Mouse (Mus musculus): ENCODE results near the gene Sec24b.

Gene Sec24b

DNA sequence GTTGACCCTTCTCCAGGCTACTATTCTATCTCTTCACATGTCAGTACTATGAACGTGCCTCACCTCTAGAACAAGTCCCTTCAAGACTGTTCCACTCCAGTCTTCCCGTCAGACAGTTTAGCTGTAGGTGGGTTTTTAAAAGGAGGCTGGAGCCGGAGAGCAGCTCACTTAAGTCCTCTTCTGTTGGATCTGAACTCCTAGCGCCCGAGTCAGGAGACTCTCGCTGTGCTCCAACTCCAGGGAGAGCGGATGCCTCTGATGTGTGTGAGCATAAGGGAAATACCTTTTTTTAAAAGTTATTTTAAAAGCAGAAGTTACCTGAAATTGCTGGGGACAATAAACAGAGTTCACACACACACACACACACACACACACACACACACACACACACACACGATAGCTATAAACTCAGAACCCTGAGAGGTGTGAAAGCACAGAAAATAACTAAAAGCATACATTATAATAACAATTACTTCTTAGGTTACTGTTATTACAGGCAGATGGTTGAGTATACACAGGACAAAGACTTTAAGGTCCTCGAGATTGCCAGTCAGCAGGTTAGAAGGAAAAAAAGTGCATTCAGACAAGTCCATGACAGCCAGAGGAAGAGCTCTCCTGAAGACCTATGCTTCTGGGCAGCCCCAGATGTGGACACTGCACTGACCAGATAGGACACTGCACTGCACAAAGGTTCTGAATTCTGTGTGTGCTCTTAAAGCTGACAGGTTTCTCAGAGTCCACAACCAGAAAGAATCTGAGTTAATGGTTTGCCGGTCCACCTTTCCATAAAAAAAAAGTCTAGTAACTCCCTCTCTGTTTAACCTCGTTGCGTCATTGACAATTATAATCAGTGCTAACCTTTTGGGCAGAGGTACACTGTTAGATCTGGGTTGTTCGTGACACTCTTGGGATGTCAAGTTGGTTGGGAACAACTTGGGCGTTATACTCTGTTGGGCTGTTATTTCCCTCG is 5.7 kb downstream of the Sec24b start:
- DNase-seq (ENCODE audit: low spot score) = peak; percentile 43

DNA sequence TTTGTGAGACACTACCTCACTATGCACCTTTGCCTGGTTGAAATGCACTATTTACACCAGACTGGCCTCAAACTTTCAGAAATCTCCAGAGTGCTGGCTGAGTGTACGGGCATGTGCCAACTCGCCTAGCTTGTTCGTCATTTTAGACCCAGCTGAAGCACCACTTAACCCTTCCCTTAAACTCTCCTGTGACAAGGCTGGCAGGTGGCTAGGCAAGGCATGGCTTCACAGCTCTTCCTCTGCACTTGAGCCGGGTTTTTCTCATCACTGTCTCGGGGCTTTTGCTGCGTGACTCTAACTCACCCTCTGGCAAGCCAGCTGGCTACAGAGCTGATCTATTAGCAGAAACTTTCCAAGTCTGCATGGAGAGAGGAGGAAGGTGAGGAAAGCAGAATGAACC is 6.8 kb downstream of the Sec24b start:
- DNase-seq (ENCODE audit: low spot score) = no peak

DNA sequence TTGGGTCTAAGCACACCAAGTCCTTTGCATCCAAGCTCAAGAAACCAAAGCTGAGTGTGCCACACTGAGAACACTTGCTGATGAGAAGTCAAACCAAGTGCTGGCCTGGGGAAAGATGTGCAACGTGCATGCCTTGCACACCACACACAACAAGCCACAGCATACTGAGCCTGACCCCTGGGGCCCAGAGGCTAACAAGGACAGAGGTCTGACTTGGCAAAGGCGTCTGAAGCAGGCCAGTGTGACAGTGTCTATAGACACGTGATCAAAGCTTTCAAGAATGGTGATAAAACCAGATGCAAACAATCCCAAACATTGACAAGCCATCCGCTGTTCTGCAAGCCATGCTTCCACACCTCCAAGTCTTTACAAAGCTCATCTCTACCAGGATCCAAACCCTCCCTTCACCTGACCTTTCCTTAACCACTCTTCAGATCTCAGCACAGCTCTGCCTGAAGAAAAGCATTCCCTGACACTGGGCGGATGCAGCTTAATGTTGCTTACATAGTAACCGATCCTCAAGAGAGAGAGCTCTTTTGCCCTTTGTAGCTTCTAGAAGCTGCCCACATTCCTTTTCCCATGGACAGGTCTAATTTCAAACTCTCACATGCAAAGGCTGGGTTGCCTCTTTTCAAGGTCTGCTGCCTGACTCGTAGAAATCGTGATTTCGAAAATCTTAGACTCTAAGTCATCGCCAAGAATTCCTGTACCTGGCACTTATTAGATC is 7.8 kb downstream of the Sec24b start:
- DNase-seq (ENCODE audit: low spot score) = peak; percentile 50

DNA sequence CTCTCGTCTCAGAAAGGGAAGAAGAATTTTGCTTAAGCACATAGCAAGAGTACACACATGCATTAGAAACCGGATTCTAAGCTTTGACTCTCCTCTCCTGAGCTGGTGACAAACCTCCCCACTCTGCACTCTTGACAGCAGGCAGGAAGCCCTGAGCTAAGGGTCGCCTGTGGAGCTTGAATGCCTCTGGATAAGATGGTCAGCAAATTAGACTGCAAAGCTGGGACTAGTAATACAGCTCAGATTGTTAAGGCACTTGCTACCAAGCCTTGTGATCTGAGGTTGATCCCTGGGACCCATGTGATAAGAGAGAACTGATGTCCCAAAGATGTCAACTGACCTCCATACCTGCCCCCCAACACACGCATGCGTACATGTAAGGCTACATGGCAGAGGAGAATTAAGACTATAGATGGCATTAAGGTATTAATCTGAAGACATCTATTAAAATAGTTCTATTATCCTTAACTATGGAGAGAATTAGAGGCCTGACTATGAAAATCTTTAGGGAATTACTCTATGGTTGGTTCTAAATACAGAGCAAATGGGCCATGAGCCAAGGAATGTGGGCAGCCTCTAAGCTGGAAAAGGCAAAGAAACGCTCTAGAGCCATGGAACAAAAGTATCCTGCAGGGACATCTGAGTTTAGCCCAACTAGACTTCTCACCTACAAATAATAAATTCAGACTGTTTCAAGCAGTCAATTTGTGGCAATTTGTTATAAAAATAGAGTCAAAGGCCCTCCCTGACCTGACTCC is 8.6 kb downstream of the Sec24b start:
- DNase-seq (ENCODE audit: low spot score) = no peak

DNA sequence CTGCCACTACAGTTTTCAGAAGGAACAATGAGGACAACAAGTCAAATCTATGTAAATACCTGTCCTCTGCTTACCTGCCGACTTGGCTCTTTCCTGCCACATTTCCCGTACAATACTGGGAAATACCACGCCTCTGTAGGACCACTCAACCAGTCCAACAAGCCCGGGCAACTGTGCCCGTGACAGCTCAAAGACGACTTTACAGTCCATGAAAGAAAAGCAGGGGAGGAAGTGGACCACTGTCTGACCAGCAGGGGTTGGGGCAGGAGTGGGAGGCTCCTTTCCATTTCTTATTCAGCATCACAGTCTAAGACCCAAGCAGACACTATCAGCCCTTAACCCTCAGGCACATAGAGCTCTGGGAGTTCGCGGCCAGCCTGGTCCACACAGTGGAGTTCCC is 9.2 kb downstream of the Sec24b start:
- no peak for DNase-seq (ENCODE audit: low spot score)

DNA sequence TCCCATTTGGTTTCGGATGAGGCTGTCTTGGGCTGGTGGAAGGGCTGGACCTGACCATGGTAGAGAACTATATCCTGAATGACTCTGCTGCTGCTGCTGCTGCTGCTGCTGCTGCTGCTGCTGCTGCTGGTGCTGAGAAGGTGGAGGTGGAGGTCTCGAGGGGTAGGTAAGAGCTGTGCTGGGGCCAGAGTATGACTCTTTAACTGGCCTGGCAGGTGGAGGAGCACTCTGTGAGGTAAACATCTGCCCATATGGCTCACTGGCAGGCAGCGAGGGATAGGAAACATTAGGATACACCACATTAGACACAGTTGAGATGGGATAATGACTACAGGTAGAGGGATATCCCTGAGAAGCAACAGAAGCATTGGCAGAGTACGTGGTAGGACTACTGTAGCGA is 20.6 kb downstream of the Sec24b start:
- DNase-seq (ENCODE audit: low spot score) = no peak

DNA sequence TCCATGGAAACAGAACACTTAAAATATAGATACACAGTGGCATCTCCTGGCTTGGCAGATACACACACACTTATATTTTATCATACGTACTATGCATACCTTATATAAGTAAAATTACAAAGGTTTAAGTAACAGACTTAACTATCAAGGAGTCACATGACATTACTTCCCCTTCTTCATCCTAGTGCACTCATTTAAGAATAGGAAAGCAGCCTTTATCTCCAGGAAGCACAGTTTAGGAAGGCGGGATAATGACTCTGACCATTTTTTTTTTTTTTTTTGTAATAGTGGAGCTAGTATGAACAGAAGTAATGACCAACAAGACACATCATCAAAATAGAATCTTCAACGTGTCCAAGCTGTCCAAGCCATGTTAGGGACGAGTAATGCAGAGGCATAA is 21.3 kb downstream of the Sec24b start:
- DNase-seq (ENCODE audit: low spot score) = no peak

DNA sequence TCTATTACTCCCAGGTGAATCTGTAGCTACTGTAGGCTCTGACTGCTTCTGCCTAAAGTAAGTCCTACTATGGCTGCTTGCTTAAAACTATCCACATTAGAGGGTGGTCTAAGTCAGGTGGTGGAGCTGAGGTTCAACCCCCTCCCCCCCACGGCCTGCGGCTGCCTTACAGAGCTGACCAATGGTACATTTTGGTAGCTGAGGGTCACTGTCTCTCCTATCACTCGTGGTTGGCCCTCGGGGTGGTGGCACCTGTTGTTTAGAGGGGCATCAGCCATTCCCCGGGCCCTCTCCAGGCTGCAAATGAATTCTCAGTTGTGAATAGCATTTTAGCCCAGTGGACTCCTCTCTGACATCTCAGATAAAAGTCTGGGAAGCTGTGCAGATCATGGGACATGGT is 32.6 kb downstream of the Sec24b start:
- no peak for DNase-seq (ENCODE audit: low spot score)

DNA sequence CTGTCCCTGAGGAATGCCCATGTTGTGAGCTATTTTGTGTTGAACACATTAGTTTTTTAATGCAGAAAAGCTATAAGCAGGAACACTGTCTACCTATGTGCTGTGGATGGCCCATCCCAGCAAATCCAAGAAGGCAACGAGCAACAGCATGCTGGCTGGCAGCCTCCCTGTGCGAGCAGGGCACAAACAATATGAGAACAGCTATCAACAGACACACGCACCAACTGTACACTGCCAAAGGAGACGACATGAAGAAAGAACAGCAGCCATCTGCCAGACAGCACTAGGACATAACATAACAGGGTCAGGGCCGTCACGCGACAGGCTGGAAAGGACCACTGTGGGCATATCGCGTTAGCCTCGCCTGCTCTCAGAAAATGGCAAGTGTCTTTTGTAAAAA is 35.2 kb downstream of the Sec24b start:
- DNase-seq (ENCODE audit: low spot score) = no peak

DNA sequence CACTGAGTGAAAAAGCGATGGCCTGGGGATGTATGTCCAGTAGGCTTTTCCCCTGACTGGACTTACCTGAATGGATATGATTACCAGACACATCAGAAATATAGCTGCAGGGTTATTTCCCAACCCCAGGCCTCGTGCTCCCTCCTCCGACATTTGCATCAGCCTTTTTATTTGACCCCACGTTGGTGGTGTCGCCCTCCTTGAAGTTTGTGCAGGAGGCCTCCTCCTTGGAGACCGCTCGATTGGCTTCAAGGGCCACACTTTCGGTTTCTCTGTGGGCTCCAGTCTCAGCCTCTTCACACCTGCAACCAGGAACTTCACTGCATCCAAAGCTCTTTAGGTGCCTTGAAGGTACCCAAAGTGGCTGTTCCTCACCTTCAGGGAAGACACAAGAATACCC is 35.8 kb downstream of the Sec24b start:
- DNase-seq (ENCODE audit: low spot score) = no peak

DNA sequence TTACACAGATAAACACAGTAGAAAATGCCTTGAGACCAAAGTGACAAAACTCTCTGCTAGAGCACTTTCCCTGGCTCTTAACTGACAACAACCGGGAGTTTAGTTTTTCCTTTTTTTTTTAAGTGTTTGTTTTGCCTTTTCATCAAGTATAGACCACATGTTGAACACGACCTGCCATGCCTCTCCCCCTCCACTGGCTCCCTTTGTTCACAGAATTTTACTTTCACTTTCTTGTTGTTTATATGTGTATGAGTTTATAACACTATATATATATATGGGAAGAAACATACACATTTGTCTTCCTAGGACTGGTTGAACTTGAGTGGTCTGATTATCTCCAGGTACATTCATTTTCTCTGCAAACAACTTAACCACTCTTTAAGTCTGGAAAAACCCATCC is 48.4 kb downstream of the Sec24b start:
- DNase-seq (ENCODE audit: low spot score) = no peak

DNA sequence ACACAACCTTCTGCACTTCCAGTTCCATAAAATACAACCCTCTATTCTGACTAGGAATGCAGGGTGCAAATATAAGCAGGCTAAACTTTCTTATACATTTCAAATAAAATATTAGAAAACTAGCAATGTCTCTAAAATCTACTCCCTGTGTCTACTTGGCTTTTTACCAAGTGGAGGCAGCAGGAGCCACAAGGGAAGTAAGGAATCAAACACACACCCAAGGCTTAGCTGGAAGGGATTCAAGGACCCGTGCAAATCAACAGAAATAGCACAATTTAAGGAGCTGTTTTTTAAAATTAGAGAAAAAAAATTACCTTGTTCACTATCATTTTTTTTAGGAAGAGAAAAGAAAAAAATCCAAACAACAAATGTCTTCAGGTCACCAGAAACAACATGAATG is 50.1 kb downstream of the Sec24b start:
- DNase-seq (ENCODE audit: low spot score) = no peak

DNA sequence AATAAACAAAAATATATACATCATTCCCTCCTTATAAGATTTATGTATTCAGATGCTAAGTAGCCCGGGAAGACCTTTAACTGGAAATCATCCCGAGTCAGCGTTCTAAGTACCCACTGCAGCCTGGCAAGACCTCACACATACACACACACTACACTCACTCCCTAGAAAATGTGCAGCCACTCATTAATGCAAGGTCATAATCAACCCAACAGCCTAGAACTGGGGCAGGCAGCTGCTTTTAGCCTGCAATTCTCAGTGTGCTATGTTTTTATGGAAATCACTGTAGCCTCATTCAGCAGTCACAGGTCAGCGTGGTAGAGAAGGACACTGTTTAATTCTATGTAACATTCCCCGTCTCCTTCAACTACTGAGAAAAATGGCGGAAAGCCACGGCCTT is 55.2 kb downstream of the Sec24b start:
- DNase-seq (ENCODE audit: low spot score) = no peak

DNA sequence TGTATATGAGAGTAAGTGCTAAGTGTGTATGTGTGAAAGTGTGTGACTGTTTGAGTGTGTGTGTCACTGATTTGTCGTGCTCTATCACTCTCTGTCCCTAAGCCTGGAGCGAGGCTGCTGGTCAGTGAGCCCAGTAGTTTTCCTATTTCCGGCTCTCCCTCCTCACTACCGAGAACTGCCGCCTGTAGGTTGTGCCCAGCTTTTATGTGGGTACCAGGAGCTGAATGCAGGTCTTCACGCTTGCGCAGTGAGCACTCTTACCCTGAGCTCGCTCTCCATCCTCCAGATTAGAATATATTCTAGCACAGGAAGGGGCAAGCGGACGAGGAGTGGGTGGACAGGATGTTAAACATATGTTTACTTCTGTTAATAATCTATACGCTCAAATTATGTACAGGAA is 60.4 kb downstream of the Sec24b start:
- DNase-seq (ENCODE audit: low spot score) = no peak

DNA sequence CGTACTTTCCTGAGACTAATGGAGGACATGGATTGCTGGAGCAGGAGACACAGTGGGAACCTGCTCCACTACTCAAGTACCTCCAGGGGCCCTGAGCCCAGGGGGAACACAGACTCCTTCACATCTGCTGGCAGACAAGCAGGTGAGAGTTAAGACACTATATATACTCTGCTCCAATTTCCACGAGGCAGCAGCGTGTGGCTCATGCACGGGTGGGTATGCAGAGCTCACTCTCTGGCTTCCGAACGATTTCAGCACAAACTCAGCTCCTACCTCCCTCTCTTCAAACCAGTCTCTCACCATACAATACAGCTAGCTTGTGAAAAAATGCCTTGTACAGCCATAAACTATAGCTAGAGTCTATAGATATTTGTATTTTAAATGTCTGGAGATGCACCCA is 62.8 kb downstream of the Sec24b start:
- DNase-seq (ENCODE audit: low spot score) = no peak

DNA sequence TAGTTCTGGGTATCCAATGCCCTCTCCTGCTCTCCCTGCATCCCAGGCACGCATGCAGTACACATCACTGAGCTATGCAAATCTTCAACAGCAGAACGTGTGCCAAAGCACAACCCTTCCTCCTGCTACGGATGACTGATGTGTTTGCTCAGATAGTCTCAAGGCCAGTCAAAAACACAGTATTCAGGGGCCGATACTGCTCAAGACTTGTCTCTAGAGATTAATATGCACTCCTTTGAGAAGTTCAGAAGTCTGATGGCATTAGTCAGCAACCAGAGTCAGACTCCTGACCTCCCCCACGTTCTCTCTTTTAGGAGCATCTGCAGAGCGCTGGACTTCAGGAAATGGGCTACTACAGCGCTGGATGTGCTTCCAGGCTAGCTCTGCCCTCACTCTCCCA is 63.4 kb downstream of the Sec24b start:
- no peak for DNase-seq (ENCODE audit: low spot score)

DNA sequence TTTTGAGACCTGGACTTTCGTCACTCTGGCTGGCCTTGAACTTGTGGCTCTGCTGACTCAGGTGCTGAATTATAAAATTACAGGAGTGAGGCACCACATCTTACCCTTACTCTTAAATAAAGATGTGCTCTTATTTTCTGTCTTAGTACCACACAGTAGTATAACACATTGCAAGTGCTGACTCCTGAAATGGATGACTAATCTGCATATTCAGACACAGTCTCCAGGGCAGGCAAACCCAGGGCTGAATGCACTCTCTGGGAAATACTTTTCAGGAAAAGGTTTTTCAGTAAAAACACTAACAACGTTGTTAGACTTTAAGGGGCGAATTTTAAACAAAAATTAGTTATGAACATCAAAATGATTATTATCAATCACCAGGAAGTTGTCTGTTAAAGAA is 64.0 kb downstream of the Sec24b start:
- DNase-seq (ENCODE audit: low spot score) = no peak

DNA sequence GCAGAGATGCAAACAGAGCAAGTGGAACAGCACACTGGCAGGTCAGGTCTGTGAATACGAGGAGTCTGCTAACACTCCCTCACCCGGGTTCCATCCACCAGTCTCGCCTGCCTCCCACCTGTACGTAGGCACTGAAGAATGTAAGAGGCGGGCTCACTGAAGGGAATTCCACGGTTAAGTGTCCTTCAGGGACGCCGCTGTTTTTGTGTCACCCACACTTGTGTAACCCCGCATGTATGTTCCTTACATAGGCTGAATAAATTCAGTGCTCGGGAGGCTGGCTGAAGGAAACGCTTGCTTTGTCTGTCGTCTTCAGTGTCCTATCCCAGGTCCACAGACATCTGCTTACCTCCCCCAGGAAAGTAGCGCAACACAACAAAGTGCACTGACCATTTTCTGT is 74.1 kb downstream of the Sec24b start:
- no peak for DNase-seq (ENCODE audit: low spot score)

DNA sequence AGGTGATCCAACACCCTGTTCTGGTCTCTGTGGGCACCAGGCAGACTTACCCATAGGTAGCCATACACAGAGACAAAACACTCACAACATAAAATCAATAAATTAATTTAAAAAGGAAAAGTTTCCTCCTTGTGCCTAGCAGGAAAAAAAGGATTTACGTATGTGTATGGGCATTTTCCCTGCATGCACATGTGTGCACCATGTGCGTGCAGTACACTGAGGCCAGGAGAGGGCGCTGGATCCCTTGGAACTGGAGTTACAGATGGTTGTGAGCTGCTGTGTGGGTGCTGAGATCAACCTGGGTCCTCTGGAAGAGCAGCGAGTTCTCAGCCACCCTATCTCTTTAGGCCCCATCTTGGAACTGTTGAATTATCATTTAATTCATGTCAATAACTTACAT is 76.0 kb downstream of the Sec24b start:
- DNase-seq (ENCODE audit: low spot score) = no peak

DNA sequence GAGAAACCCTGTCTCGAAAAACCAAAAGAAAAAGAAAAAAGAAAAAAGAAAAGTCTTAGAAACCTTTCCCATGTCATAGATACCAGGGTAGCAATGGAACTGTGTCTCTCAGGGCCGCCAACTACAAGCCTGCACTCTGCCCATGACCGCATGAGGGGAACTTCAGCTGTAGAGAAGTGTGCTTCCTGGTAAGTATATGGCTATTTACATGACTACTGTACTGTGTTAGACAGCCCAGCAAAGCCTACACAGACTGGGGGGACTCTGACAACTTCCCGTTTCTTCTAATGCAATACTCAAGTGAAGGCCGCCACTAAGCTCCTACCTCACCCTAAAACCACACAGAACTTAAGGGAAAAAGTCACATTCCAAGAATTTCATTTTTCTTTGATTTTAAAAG is 76.6 kb downstream of the Sec24b start:
- no peak for DNase-seq (ENCODE audit: low spot score)

DNA sequence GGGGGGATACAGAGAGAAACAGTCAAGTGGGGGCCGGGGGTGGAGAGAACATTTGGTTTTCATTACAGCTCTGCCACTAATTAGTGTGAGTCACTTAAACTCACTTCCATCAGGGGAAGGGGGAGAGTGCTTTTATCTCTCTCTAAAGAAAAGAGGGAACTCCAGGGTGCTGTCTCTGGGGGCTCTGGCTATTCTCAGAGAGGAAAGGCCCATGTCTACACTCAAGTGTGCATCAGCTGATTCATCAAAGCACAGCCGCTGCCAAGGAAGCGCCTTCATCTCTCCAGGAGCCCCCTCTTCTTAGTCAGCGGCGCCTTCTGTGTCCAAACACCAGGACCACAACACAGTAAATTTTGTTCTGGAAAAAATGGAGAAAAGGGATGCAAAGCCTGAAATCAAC is 79.1 kb downstream of the Sec24b start:
- DNase-seq (ENCODE audit: low spot score) = no peak

DNA sequence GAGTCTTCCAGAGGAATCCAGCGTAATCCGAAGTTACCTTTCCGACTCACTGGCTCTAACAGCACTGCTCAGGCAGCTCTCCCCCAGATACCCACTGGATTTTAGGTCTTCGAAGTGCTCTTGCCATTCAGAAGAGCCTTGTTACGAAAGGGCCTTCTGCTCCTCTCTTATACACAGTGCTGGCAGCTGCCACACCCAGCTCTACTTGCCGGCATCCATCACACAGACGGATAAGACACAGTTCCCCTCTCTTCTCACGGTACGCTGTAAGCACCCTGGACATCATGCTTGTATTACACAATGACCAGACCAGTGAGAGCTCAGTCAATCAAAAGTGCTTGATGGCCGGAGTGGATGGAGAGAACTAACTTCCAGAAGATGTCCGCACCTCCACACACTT is 79.6 kb downstream of the Sec24b start:
- no peak for DNase-seq (ENCODE audit: low spot score)

DNA sequence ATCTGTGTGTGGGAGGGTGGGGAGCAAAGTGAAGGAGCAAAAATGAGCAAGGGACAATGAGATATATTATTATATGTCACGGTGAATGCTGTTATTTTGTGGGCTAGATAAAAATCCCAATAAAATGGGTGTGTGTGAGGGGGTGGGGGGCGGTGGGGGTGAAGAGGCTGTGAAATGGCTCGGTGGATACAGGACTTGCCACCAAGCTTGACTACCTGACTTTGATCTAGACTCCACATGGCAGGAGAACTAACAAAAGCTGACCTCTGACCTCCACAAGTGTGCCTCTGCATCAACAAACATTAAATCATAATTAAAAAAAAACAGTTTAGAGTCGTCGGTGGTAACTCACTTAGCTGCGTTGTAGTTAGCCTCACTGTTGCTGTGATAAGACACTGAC is 81.8 kb downstream of the Sec24b start:
- DNase-seq (ENCODE audit: low spot score) = no peak

All from yolk sac, embryonic 10.5 days (tissue).